Mouse (Mus musculus): Measurements from ENCODE around the gene Teddm3. TPM values are rescaled to one million over a fixed set of nuclear protein-coding genes. Genes with fewer than 3 reads are reported as not detected.
"Not testable (repeated sequence)": the region's sequence is repeated elsewhere in the genome, so short reads cannot be mapped to it uniquely, and the experiment has no call there.

Gene Teddm3
- polyA plus RNA-seq (2021): not detected

DNA sequence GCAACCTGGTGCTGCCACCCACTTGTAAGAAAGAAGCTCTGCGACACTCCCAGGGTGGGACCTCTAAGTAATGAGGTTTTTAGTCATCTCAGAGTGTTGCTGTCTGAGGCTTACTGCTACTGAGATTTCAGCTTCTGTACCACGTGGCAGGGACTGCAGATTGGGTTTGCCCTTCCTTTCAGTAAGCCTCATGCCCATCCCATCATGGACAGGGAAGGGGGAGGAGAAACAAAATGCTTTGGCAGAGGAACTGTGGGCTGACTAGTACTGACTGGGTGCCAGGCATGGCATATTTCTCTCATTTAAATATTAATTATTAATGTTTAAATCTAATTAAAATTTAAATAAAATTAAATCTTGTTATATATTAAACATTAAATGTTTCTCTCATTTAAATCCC lies at the start of gene Teddm3:
Gene Teddm3 (minus strand): TSS at position 101 of the 400 bp plus-strand sequence.
- CTCF ChIA-PET; H3K27me3 ChIP-seq; ATAC-seq; DNase-seq (ENCODE audit: low read depth, low spot score); in situ Hi-C loops (cut with MboI; ENCODE audit: low pct_unique_long_range_greater_than_20kb); POLR2A ChIA-PET: not testable (repeated sequence)

DNA sequence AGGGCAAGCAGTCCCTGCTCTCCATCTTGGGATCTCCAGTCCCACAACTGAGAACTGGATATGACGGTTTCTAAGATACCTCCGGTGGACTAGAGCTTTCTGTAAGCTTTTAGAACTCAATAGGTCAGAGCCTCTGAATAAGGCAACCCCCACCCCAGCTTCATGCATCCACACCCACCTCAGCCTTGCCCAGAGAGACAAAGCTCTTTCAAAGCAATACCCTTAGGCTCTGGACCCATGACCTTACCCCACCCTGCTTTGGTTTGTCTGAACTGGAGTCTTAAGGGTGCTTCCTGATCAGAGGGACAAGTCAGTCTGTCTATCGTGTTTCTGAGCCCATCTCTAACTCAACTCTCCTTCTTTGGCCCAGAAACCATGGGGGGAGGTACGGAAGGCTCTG lies 48.9 kb upstream of the Teddm3 start:
- DNase-seq (ENCODE audit: low read depth, low spot score): no peak
- TF ChIP-seq CTCF (IDR thresholded peaks at IDR 0.05): no peak
- in situ Hi-C loops (cut with MboI; ENCODE audit: low pct_unique_long_range_greater_than_20kb): loop anchor here (5.0 kb wide), 1 partner anchor 190 kb away; no protein-coding TSS in a partner anchor
- ChIA-PET POLR2A (no interaction called here), CTCF (interaction anchor here (1.4 to 5.3 kb wide), 4 partner anchors 10 to 210 kb away, joined by 3 to 30 read pairs (median 8); no protein-coding TSS in a partner anchor)
- H3K27me3 ChIP-seq: peaks cover 17% of the 10 kb centered on the region
- ATAC-seq: no peak

GRCm38 (mm10) chr16:21199426-21199825 lies 45.6 kb upstream of the Teddm3 start:
- ATAC-seq (no peak), DNase-seq (ENCODE audit: low read depth, low spot score) (no peak)
- POLR2A ChIA-PET: no interaction called here
- CTCF ChIA-PET: interaction anchor here (0.7 to 5.3 kb wide), 8 partner anchors 13 to 248 kb away, joined by 3 to 30 read pairs (median 3); no protein-coding TSS in a partner anchor
- no peak for TF ChIP-seq CTCF (IDR thresholded peaks at IDR 0.05)
- H3K27me3 ChIP-seq: peaks cover 27% of the 10 kb centered on the region
- in situ Hi-C loops (cut with MboI; ENCODE audit: low pct_unique_long_range_greater_than_20kb): no loop called here

- H3K27me3 ChIP-seq: peaks cover 34% of the 10 kb centered on the region
- no peak for ATAC-seq
- POLR2A ChIA-PET: no interaction called here
- CTCF ChIA-PET: interaction anchor here (0.7 to 5.3 kb wide), 7 partner anchors 12 to 249 kb away, joined by 3 to 30 read pairs (median 3); no protein-coding TSS in a partner anchor
- DNase-seq (ENCODE audit: low read depth, low spot score): no peak
- in situ Hi-C loops (cut with MboI; ENCODE audit: low pct_unique_long_range_greater_than_20kb): no loop called here
- no peak for TF ChIP-seq CTCF (IDR thresholded peaks at IDR 0.05)
These were observed 44.7 kb upstream of the Teddm3 start for GRCm38 (mm10) chr16:21198529-21198928.

- in situ Hi-C loops (cut with MboI; ENCODE audit: low pct_unique_long_range_greater_than_20kb): no loop called here
- ChIA-PET CTCF (interaction anchor here (1.3 to 5.3 kb wide), 4 partner anchors 17 to 215 kb away, joined by 3 to 30 read pairs (median 3); no protein-coding TSS in a partner anchor), POLR2A (no interaction called here)
- ATAC-seq: no peak
- peaks cover 34% of the 10 kb centered on the region for H3K27me3 ChIP-seq
- no peak for DNase-seq (ENCODE audit: low read depth, low spot score)
- TF ChIP-seq CTCF (IDR thresholded peaks at IDR 0.05): no peak
These were observed 44.2 kb upstream of the Teddm3 start for GRCm38 (mm10) chr16:21198006-21198405.

- DNase-seq (ENCODE audit: low read depth, low spot score): no peak
- no peak for ATAC-seq
- POLR2A ChIA-PET: no interaction called here
- CTCF ChIA-PET: interaction anchor here (1.7 kb wide), 1 partner anchor 195 kb away, joined by 3 read pairs; no protein-coding TSS in a partner anchor
- in situ Hi-C loops (cut with MboI; ENCODE audit: low pct_unique_long_range_greater_than_20kb): no loop called here
- peaks cover 34% of the 10 kb centered on the region for H3K27me3 ChIP-seq
- TF ChIP-seq CTCF (IDR thresholded peaks at IDR 0.05): no peak
These were observed 43.7 kb upstream of the Teddm3 start for GRCm38 (mm10) chr16:21197542-21197941.

- TF ChIP-seq CTCF (IDR thresholded peaks at IDR 0.05): no peak
- ChIA-PET POLR2A (no interaction called here), CTCF (interaction anchor here (1.7 kb wide), 1 partner anchor 196 kb away, joined by 3 read pairs; no protein-coding TSS in a partner anchor)
- DNase-seq (ENCODE audit: low read depth, low spot score): no peak
- ATAC-seq: no peak
- in situ Hi-C loops (cut with MboI; ENCODE audit: low pct_unique_long_range_greater_than_20kb): no loop called here
- H3K27me3 ChIP-seq: peaks cover 34% of the 10 kb centered on the region
These were observed 42.8 kb upstream of the Teddm3 start for GRCm38 (mm10) chr16:21196576-21196975.

DNA sequence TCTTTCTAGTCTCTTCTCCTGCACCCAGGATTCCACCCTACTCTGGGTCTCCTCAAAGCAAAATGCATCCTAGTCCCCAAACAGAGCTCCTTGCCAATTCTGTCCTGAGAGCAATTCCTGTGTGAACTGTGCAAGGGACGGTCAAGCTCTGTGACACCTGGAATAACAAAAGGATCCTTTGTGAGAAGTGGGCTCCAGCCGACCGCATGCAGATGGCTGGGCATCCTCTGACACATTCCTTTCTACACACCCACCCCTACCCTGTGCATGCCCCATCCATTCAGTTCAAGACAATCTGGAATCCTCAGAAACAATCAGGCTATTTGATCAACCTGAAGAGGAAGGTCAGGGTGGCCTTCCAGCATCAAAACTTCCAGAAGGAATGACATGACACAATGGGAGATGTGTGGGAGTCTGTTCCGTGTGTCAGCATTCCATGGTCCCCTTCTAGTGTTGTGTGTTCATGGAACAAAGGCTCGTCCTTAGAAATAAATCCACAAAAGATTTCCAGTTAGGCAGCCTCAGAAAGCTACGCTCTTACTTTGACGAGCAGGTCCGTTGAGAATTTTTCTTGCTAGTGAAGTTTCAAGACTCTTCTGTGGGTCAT lies 41.6 kb upstream of the Teddm3 start:
- POLR2A ChIA-PET: no interaction called here
- in situ Hi-C loops (cut with MboI; ENCODE audit: low pct_unique_long_range_greater_than_20kb): no loop called here
- ATAC-seq (no peak), DNase-seq (ENCODE audit: low read depth, low spot score) (no peak)
- CTCF ChIA-PET: interaction anchor here (1.2 to 1.4 kb wide), 2 partner anchors 86 to 391 kb away, joined by 3 to 4 read pairs; no protein-coding TSS in a partner anchor
- peaks cover 24% of the 10 kb centered on the region for H3K27me3 ChIP-seq
- no peak for TF ChIP-seq CTCF (IDR thresholded peaks at IDR 0.05)

- CTCF ChIA-PET: no interaction called here
- no peak for TF ChIP-seq CTCF (IDR thresholded peaks at IDR 0.05)
- H3K27me3 ChIP-seq: peaks cover 24% of the 10 kb centered on the region
- DNase-seq (ENCODE audit: low read depth, low spot score) (no peak), ATAC-seq (no peak)
- in situ Hi-C loops (cut with MboI; ENCODE audit: low pct_unique_long_range_greater_than_20kb): no loop called here
- POLR2A ChIA-PET: interaction anchor here (0.6 kb wide), 1 partner anchor 11 kb away, joined by 3 read pairs; no protein-coding TSS in a partner anchor
These were observed 40.4 kb upstream of the Teddm3 start for GRCm38 (mm10) chr16:21194182-21194581.

DNA sequence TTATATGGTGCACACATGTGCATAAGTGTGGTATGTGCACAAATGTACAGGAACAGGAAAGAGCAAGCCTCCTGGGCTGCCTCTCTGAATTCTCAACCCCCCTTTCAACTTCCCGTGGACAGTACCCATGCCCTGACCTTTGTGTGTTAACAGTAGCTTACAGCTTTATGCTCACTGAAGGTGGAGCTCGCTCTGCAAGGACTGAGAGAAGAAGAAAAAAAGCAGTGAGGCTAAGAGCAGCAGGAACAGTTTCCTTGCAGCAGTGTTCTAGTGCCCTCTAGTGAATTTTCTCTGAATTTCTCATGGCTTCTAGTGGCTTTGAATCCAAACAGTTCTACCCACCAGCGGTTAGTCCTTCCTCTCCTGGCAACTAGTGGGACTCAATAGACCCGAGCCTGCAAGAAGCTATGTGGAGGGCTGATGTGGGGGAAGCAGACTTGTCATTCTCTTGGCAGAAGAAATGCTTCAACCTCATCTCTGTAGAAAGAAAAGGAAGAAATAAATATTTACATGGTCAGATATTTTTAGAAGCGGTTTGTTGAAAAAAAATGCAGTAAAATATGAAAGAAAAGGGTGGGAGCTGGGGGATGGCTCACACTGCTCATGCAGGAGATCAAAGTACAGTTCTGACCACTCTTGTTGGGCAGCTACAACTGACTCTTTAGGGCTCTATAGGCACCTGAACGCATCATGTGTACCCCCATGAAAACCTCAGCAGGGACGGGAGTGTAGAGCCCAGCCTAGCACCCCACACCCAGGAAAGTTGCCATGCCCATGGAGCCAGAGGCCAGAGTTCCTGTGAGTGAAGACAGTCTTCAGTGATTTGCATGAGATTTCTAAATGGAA lies 38.9 kb upstream of the Teddm3 start:
- POLR2A ChIA-PET: no interaction called here
- DNase-seq (ENCODE audit: low read depth, low spot score) (peak; percentile 25), ATAC-seq (peak; percentile 70)
- peak; percentile 87 for TF ChIP-seq CTCF (IDR thresholded peaks at IDR 0.05)
- CTCF ChIA-PET: interaction anchor here (0.7 to 2.7 kb wide), 10 partner anchors 9 to 230 kb away, joined by 3 to 13 read pairs (median 4); partner anchors contain the start of gene Ephb3
- in situ Hi-C loops (cut with MboI; ENCODE audit: low pct_unique_long_range_greater_than_20kb): no loop called here
- H3K27me3 ChIP-seq: peaks cover 27% of the 10 kb centered on the region

Data from Patski (cell line).